Mouse (Mus musculus) forebrain, embryonic 12.5 days (tissue): ENCODE data around the gene Serpina3k. TPM values are rescaled to one million over a fixed set of nuclear protein-coding genes. Genes with fewer than 3 reads are reported as not detected.

Experiments used
- polyA plus RNA-seq: library from polyadenylated mRNA; unstranded; fragments of >200 nt; fragmentation: Nextera tagmentation; extraction: Ambion mirVana; gene quantifications from 2 replicates; pipeline ENCODE4 v1.2.1, GENCODE M21; 2016

Serpina3k gene
- polyA plus RNA-seq, 1 experiment from 2014 or later, result not detected

Other genes with a start within 250 kb of the Serpina3k start
- gene Serpina5, start 237.4 kb upstream of the Serpina3k start, polyA plus RNA-seq, result not detected in 2 replicates
- not detected in 2 replicates for gene Serpina3a, start 225.8 kb upstream of the Serpina3k start, polyA plus RNA-seq
- not detected in 2 replicates for gene Serpina3b, start 210.5 kb upstream of the Serpina3k start, polyA plus RNA-seq
- not detected in 2 replicates for gene Serpina3c, start 184.6 kb upstream of the Serpina3k start, polyA plus RNA-seq
- 0.11 and 0.17 TPM in 2 replicates for gene Serpina3f, start 123.9 kb upstream of the Serpina3k start, polyA plus RNA-seq
- gene Serpina3g, start 102.2 kb upstream of the Serpina3k start, polyA plus RNA-seq, result not detected in 2 replicates
- 0.09 TPM in 1 of 2 replicates, not detected in the other for gene Serpina3i, start 75.4 kb upstream of the Serpina3k start, polyA plus RNA-seq
- gene Serpina3j, start 23.9 kb upstream of the Serpina3k start, polyA plus RNA-seq, result not detected in 2 replicates
- not detected in 2 replicates for gene Serpina3m, start within 50 bp of the Serpina3k start, polyA plus RNA-seq
- not detected in 2 replicates for gene Serpina3n, start 68.2 kb downstream of the Serpina3k start, polyA plus RNA-seq
- gene Gsc, start 134.8 kb downstream of the Serpina3k start, polyA plus RNA-seq, result 1.4 and 2.2 TPM in 2 replicates